Mouse (Mus musculus) kidney, postnatal 25 days (tissue): ENCODE results near the gene Mpv17l.
"Not testable (repeated sequence)": the region's sequence is repeated elsewhere in the genome, so short reads cannot be mapped to it uniquely, and the experiment has no call there.

Source experiments
- DNase-seq, 2 experiments: peaks; one replicate each; pipeline ENCODE4 v3.0.0; 2021; ENCODE audit warnings: mixed read lengths in 2 of 2

Gene Mpv17l

GRCm38 (mm10) chr16:13940139-13940846, 37.3 kb downstream of the Mpv17l start:
- DNase-seq = peak; percentile 89 to 96

- no peak for DNase-seq
Observed at GRCm38 (mm10) chr16:13940847-13941395, 38.0 kb downstream of the Mpv17l start.

- no peak for DNase-seq
Observed at GRCm38 (mm10) chr16:13944178-13944577, 41.2 kb downstream of the Mpv17l start.

- no peak for DNase-seq
Observed at GRCm38 (mm10) chr16:13944752-13945151, 41.8 kb downstream of the Mpv17l start.

GRCm38 (mm10) chr16:13945153-13945552, 42.2 kb downstream of the Mpv17l start:
- DNase-seq = no peak

- DNase-seq = no peak
Observed at GRCm38 (mm10) chr16:13946306-13946705, 43.3 kb downstream of the Mpv17l start.

GRCm38 (mm10) chr16:13951245-13951644, 48.3 kb downstream of the Mpv17l start:
- no peak for DNase-seq

- no peak for DNase-seq
Observed at GRCm38 (mm10) chr16:13962053-13962452, 59.1 kb downstream of the Mpv17l start.

GRCm38 (mm10) chr16:13969096-13969495, 66.1 kb downstream of the Mpv17l start:
- DNase-seq = no peak

GRCm38 (mm10) chr16:13972051-13972450, 69.1 kb downstream of the Mpv17l start:
- no peak for DNase-seq

- DNase-seq = not testable (repeated sequence)
Observed at GRCm38 (mm10) chr16:13976358-13976896, 73.5 kb downstream of the Mpv17l start.

GRCm38 (mm10) chr16:13977026-13977425, 74.1 kb downstream of the Mpv17l start:
- DNase-seq = not testable (repeated sequence)

GRCm38 (mm10) chr16:13981726-13982125, 78.8 kb downstream of the Mpv17l start:
- DNase-seq = not testable (repeated sequence)

- no peak for DNase-seq
Observed at GRCm38 (mm10) chr16:13983161-13983560, 80.2 kb downstream of the Mpv17l start.

- DNase-seq = no peak
Observed at GRCm38 (mm10) chr16:13986197-13986573, 83.2 kb downstream of the Mpv17l start.

GRCm38 (mm10) chr16:13986574-13987478, 83.9 kb downstream of the Mpv17l start, which contains the start of the genes 2900011O08Rik and Ifitm7:
2900011O08Rik (plus strand) TSS chr16:13986604.
Ifitm7 (minus strand) TSS chr16:13986888.
- peak in 1 of 2 experiments; percentile 7 for DNase-seq

GRCm38 (mm10) chr16:13992518-13993248, 89.7 kb downstream of the Mpv17l start:
- DNase-seq = no peak

GRCm38 (mm10) chr16:13994076-13994475, 91.1 kb downstream of the Mpv17l start:
- DNase-seq = peak; percentile 25 to 62

- no peak for DNase-seq
Observed at GRCm38 (mm10) chr16:13994502-13994901, 91.5 kb downstream of the Mpv17l start.
